ENCODE assay signal across 8 mouse cellular contexts in genomic region chr9:66088411-66088810, GRCm38 (mm10). TPM values are rescaled to one million over a fixed set of nuclear protein-coding genes. Genes with fewer than 3 reads are reported as not detected.
DNase-seq lines count a peak whose midpoint lies in the region; ATAC-seq lines count a peak whose summit lies in the region.
"Had no signal": no experiment of that assay in that cellular context is flagged by ENCODE, and none has a peak within 500 bp of the region (broad histone marks: within the 10 kb centered on the region; RNA-seq: fewer than 3 reads in every experiment).

No protein-coding gene starts in this region.

- H3K9ac ChIP-seq in liver, embryonic 12.5 days = no peak overlapping the region
- H3K9ac ChIP-seq: heart, embryonic 13.5 days had no signal

- no peak overlapping the region for H3K4me2 ChIP-seq in liver, embryonic 12.5 days
- H3K4me2 ChIP-seq: heart, embryonic 13.5 days had no signal

- H3K4me3 ChIP-seq in liver, embryonic 12.5 days = no peak overlapping the region
- H3K4me3 ChIP-seq: heart, embryonic 13.5 days had no signal

- H3K27me3 ChIP-seq in liver, embryonic 12.5 days (replicated peaks) = 0 out of 2 replicates have a peak, but pooled peaks cover 3% of the 10 kb centered on the region
- H3K27me3 ChIP-seq: heart, embryonic 13.5 days had no signal

- WGBS in liver, embryonic 12.5 days (ENCODE audit: insufficient replicate concordance) = 53% methylated on average over 4 of the region's 4 CpGs

- ATAC-seq in liver, embryonic 12.5 days = peak; percentile 58; the same call in 1 of the 2 replicates

- DNase-seq in layer of hippocampus, postnatal 10 days (ENCODE audit: low spot score in 2 of 2) = peak; percentile 64 to 68
- DNase-seq in layer of hippocampus, adult 9-10 months (ENCODE audit: low spot score) = no peak
- DNase-seq in Muller cell, postnatal 12 days (ENCODE audit: inconsistent ontology term) = peak; percentile 32
- DNase-seq in c-Kit-positive CD71-negative TER-119-negative erythroid progenitor cells, embryonic 14.5 days (ENCODE audit: low read depth) = peak; percentile 33
- peak; percentile 56 for DNase-seq in heart, postnatal 36 days
- peak; percentile 46 for DNase-seq in right cerebral cortex, postnatal 4 days

- no peak overlapping the region for H3K27ac ChIP-seq in liver, embryonic 12.5 days
- H3K27ac ChIP-seq: heart, embryonic 13.5 days had no signal

- intact Hi-C loops in heart, postnatal 36 days (cut with DNase I) = loop anchor here (10.0 kb wide), 1 partner anchor 484 kb away; no protein-coding TSS in a partner anchor

- H3K4me1 ChIP-seq in liver, embryonic 12.5 days = peaks cover 13% of the 10 kb centered on the region

- peaks cover 79% of the 10 kb centered on the region for H3K36me3 ChIP-seq in liver, embryonic 12.5 days

- H3K9me3 ChIP-seq in liver, embryonic 12.5 days (replicated peaks) = no peaks in the 10 kb centered on the region
- H3K9me3 ChIP-seq: heart, embryonic 13.5 days had no signal

RNA-seq across cellular contexts. Expression of gene Snx22, which starts 18.9 kb away (rescaled TPM):
- total RNA-seq in layer of hippocampus, postnatal 10 days (2021) = 1 to 10 TPM; 7.7 to 7.9 TPM
- total RNA-seq in heart, postnatal 36 days (2021) = under 1 TPM; 0.57 to 0.86 TPM
- 29.6 and 33.4 TPM in 2 replicates for polyA plus RNA-seq in liver, embryonic 12.5 days (2016; fragmentation: Nextera tagmentation; extraction: Ambion mirVana)

RNA-seq across cellular contexts. Expression of gene Ppib, which starts 28.4 kb away (rescaled TPM):
- total RNA-seq in layer of hippocampus, postnatal 10 days (2021) = 100 to 1,000 TPM; 268 to 273 TPM
- total RNA-seq in heart, postnatal 36 days (2021) = 100 to 1,000 TPM; 123 to 129 TPM
- 392 and 399 TPM in 2 replicates for polyA plus RNA-seq in liver, embryonic 12.5 days (2016; fragmentation: Nextera tagmentation; extraction: Ambion mirVana)

RNA-seq across cellular contexts. Expression of gene Snx1, which starts 38.0 kb away (rescaled TPM):
- total RNA-seq in layer of hippocampus, postnatal 10 days (2021) = 10 to 100 TPM; 55.2 to 56.4 TPM
- total RNA-seq in heart, postnatal 36 days (2021) = 10 to 100 TPM; 27.7 to 29.8 TPM
- polyA plus RNA-seq in liver, embryonic 12.5 days (2016; fragmentation: Nextera tagmentation; extraction: Ambion mirVana) = 89.6 and 95.1 TPM in 2 replicates

RNA-seq across cellular contexts. Expression of gene Ciao2a, which starts 38.0 kb away (rescaled TPM):
- 10 to 100 TPM; 27.2 to 28.9 TPM for total RNA-seq in layer of hippocampus, postnatal 10 days (2021)
- total RNA-seq in heart, postnatal 36 days (2021) = 10 to 100 TPM; 65.6 to 69.9 TPM
- 199 TPM in 2 replicates for polyA plus RNA-seq in liver, embryonic 12.5 days (2016; fragmentation: Nextera tagmentation; extraction: Ambion mirVana)

Comparison
In these comparisons a context has a peak if more than half of its experiments do, and no peak if none do; other contexts are left out.
1. RNA of gene Snx22, which starts 18.9 kb away (total RNA-seq): 7.7 to 7.9 TPM in layer of hippocampus, postnatal 10 days; 0.57 to 0.86 TPM in heart, postnatal 36 days; every median in the first group is over 4 times any median in the second.